27 mouse cellular contexts compared by ENCODE assay signal in genomic region chr17:78343688-78344087, GRCm38 (mm10).
"Had no signal": no experiment of that assay in that cellular context is flagged by ENCODE, and none has a peak within 500 bp of the region (broad histone marks: within the 10 kb centered on the region; RNA-seq: fewer than 3 reads in every experiment).

No protein-coding gene starts in this region.

- DNase-seq: gastrocnemius, adult 2 months; gastrocnemius, postnatal 10 days; gastrocnemius, postnatal 25 days; heart, adult 18-20 months; heart, postnatal 10 days; heart, postnatal 4 days; kidney, adult 11 months; kidney, adult 2 months; kidney, adult 9 months; kidney, postnatal 14 days; kidney, postnatal 36 days; layer of hippocampus, adult 9-11 months; layer of hippocampus, postnatal 36 days; left cerebral cortex, postnatal 4 days had no signal

- H3K27ac ChIP-seq: gastrocnemius, adult 2 months; heart, embryonic 10.5 days; hindbrain, embryonic 10.5 days; hindbrain, embryonic 12.5 days; hindbrain, embryonic 15.5 days; hindbrain, postnatal 0 days; kidney, embryonic 15.5 days; kidney, postnatal 0 days; limb, embryonic 13.5 days; limb, embryonic 15.5 days; liver, embryonic 12.5 days; liver, embryonic 14.5 days had no signal

- H3K4me1 ChIP-seq: hindbrain, embryonic 12.5 days; hindbrain, embryonic 15.5 days; limb, embryonic 15.5 days; liver, embryonic 12.5 days had no signal

- H3K4me3 ChIP-seq: gastrocnemius, adult 2 months; heart, embryonic 10.5 days; heart, embryonic 12.5 days; hindbrain, embryonic 10.5 days; hindbrain, embryonic 12.5 days; hindbrain, embryonic 15.5 days; kidney, embryonic 15.5 days; limb, embryonic 13.5 days; limb, embryonic 15.5 days; liver, embryonic 12.5 days had no signal

- H3K4me2 ChIP-seq: heart, embryonic 12.5 days; hindbrain, embryonic 12.5 days; hindbrain, embryonic 15.5 days; kidney, embryonic 15.5 days; limb, embryonic 13.5 days; limb, embryonic 15.5 days; liver, embryonic 12.5 days had no signal

- ATAC-seq: hindbrain, postnatal 0 days; intestine, embryonic 16.5 days; liver, embryonic 12.5 days had no signal

- H3K27me3 ChIP-seq: heart, embryonic 12.5 days; hindbrain, embryonic 12.5 days; hindbrain, embryonic 15.5 days; kidney, embryonic 15.5 days; limb, embryonic 13.5 days; limb, embryonic 15.5 days; liver, embryonic 12.5 days had no signal

- H3K9ac ChIP-seq: heart, embryonic 12.5 days; hindbrain, embryonic 12.5 days; hindbrain, embryonic 15.5 days; kidney, embryonic 15.5 days; limb, embryonic 13.5 days; limb, embryonic 15.5 days; liver, embryonic 12.5 days; liver, embryonic 14.5 days had no signal

- H3K9me3 ChIP-seq: heart, embryonic 10.5 days; heart, embryonic 12.5 days; hindbrain, embryonic 10.5 days; hindbrain, embryonic 12.5 days; hindbrain, embryonic 15.5 days; kidney, embryonic 15.5 days; limb, embryonic 13.5 days; limb, embryonic 15.5 days; liver, embryonic 12.5 days had no signal
